Mouse (Mus musculus) gastrocnemius, adult 18-20 months (tissue): ENCODE data around the gene Tm6sf1. TPM values are rescaled to one million over a fixed set of nuclear protein-coding genes. Genes with fewer than 3 reads are reported as not detected.
"Not testable (repeated sequence)": the region's sequence is repeated elsewhere in the genome, so short reads cannot be mapped to it uniquely, and the experiment has no call there.

Experiments
- DNase-seq: peaks from one replicate; pipeline ENCODE4 v3.0.0; 2021; ENCODE audit warnings: low spot score
- long read RNA-seq, 2 experiments: library from polyadenylated mRNA; stranded (forward); transcript quantifications; one replicate each; pipeline ENCODE4 v2.0.0; 2021
- total RNA-seq, 2 experiments: library from RNA; stranded (reverse); gene quantifications; 2 replicates each; pipeline ENCODE4 v1.2.3; 2021

Tm6sf1 gene
- 1 to 10 TPM; 6.1 to 7.8 TPM for total RNA-seq
- long read RNA-seq, experiment 1, transcript Tm6sf1-201 (10 exons, 2,226 nt), result major isoform, 5 of 8 reads
- long read RNA-seq, experiment 1, partial matches to known transcripts, result 1 of 8 reads
- long read RNA-seq, experiment 1, other reads (novel, unspliced or antisense), result 1 of 8 reads
- long read RNA-seq, experiment 2, transcript Tm6sf1-201 (10 exons, 2,226 nt), result major isoform, 5 of 6 reads
- long read RNA-seq, experiment 2, partial matches to known transcripts, result 0 of 6 reads
- long read RNA-seq, experiment 2, other reads (novel, unspliced or antisense), result 1 of 6 reads

DNA sequence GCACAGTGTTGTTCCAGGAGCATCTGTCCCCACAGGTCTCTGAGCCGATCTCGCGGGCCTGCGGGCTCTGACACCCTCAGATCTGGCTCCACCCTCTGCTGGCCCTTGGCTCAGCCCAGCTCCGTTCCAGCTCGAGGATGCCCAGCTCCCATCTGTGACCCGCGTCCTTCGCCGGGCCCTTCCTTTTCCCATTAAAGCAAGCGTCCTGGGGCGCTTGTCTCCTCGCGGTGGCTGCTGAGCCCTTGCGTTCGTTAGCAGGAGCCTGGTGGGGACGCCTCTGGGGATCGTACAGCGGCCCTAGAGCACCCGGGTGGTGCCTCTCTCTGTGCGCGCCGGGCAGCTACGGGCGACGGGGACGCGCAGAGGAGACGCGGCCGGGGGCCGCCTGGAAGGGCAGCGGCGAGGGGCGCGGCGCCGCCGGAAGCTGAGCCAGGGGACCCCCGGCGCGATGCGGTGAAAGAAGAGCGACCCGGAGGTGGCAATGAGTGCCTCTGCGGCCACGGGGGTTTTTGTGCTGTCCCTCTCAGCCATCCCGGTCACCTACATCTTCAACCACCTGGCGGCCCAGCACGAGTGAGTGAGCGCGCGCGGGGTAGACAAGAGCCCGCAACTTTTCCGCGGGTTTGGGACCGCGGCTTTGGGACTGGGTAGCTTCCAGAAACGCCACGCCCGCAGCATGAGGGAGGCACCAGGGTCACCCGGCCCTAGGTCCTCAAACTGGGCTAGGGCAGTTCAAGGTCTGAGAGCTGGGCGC lies at the start of gene Tm6sf1:
TSS of gene Tm6sf1 (plus strand) at position 34 of the 754 bp plus-strand sequence.
- no peak for DNase-seq

DNA sequence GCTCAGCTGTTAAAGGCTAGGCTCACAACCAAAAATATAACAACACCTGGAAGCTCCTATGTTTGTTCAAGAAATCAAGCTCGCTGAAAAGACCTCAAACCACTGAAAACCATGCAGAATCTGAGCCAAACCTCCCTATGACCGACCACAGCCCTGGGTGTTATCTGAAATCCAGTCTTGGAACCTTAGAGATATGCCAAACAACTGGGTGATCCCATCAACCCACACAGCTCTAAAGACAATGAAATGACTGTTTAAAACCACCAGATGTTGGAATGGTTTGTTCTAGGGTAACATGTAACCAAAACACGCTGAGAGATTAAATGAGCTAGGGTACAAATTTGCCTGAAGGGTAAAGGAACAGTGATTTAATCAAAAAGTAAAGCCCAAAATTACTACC lies 33.9 kb upstream of the Tm6sf1 start:
- DNase-seq, result no peak

GRCm38 (mm10) chr7:81825381-81825780 lies 33.4 kb upstream of the Tm6sf1 start:
- no peak for DNase-seq

GRCm38 (mm10) chr7:81827806-81828667 lies 30.8 kb upstream of the Tm6sf1 start:
- no peak for DNase-seq

DNA sequence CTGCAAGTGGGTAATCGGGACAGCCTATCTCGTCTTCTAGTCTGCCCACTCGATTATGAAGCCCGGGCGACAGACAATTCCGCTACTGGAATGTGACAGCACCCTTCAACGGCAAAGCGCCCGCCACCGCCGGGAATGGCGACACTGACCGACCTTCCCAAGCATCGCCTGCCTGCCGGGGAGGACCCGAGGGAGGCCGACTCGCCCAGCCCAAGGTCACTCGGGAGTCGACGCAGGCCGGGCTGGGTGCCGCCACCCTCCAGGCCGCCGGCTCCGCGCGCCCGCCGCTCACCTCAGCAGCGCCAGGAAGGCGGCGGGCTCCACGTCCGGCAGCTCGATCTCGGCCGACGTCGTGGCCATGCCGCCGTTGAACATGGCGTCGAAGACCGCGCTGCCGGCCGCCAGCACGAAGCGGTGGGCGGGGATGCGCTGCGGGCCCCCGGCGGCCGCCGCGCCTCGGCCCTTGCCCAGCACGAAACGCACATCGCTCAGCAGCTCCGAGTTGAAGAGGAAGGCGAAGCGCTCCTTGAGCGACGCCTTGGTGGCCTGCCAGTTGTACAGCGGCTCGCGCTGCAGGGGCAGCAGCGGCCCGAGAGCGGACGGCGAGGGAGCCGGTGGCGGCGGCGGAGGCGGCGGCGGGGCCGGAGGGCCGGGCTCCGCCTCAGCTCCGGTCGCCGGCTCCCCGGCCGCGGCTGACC lies 30.0 kb upstream of the Tm6sf1 start:
- DNase-seq, result peak; percentile 48

- peak; percentile 71 for DNase-seq
Measured at GRCm38 (mm10) chr7:81829379-81829894, 29.4 kb upstream of the Tm6sf1 start, which contains the start of gene Btbd1. Gene Btbd1, minus strand, starts transcription at chr7:81829431.

GRCm38 (mm10) chr7:81834847-81835246 lies 24.0 kb upstream of the Tm6sf1 start:
- no peak for DNase-seq

DNA sequence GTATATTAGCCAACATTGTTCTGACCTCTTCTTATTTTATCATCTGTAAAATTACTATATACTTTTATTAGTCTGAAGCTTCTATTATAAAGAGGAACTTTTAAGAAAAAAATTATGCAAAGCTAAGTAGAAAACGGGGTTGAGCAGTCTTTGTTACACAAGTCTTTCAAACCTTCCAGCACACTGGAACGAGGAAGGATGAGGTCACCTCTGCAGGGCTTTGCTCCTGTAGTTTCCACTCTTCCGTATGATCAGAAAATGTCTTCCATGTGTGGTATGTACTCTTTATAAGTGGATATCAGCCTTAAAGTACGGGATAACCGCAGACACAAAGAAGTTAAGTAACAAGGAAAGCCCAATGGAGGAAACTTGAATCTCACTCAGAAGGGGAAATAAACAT lies 23.4 kb upstream of the Tm6sf1 start:
- no peak for DNase-seq

GRCm38 (mm10) chr7:81837771-81838170 lies 21.0 kb upstream of the Tm6sf1 start:
- DNase-seq, result not testable (repeated sequence)

- DNase-seq, result no peak
Measured at GRCm38 (mm10) chr7:81839746-81840145, 19.1 kb upstream of the Tm6sf1 start.

GRCm38 (mm10) chr7:81840661-81841181 lies 18.1 kb upstream of the Tm6sf1 start:
- DNase-seq, result peak; percentile 64

- peak; percentile 45 for DNase-seq
Measured at GRCm38 (mm10) chr7:81841439-81841838, 17.4 kb upstream of the Tm6sf1 start.

GRCm38 (mm10) chr7:81842141-81842540 lies 16.7 kb upstream of the Tm6sf1 start:
- no peak for DNase-seq

DNA sequence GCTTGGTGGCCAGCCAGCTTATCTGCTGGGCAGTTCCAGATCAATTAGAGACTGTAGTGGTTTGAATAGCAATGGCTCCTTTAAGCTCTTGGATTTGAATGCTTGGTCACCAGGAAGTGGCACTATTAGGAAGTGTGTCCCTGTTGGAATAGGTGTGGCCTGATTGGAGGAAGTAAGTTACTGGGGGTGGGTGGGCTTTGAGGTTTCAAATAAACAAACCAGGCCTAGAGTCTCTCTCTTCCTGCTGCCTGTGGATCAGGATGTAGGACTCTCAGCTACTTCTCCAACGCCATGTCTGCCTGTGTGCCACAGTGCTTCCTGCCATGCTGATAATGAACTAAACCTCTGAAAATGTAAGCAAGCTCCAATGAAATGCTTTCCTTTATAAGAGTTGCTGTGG lies 15.8 kb upstream of the Tm6sf1 start:
- no peak for DNase-seq

DNA sequence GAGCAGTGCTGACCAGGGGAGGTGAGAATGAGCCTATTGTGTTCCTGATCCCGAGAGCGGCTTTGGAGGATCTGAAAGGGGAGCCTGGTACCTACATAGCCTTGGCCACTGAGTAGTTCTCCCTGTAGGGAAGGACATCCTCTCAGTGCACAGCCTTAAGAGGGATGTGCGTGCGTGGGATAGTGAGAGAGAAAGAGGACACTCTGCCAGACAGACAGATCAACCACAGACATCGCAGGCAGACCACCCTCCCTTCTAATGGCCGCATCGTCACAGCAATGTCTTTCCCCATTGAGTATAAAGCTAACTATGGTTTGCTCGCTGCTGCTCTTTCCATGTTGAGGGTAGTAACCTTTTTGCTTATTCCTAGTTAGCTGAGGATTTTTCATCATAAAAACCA lies 14.9 kb upstream of the Tm6sf1 start:
- DNase-seq, result no peak

- DNase-seq, result peak; percentile 66
Measured at GRCm38 (mm10) chr7:81844801-81845200, 14.0 kb upstream of the Tm6sf1 start.

GRCm38 (mm10) chr7:81845313-81845712 lies 13.5 kb upstream of the Tm6sf1 start:
- DNase-seq, result no peak

DNA sequence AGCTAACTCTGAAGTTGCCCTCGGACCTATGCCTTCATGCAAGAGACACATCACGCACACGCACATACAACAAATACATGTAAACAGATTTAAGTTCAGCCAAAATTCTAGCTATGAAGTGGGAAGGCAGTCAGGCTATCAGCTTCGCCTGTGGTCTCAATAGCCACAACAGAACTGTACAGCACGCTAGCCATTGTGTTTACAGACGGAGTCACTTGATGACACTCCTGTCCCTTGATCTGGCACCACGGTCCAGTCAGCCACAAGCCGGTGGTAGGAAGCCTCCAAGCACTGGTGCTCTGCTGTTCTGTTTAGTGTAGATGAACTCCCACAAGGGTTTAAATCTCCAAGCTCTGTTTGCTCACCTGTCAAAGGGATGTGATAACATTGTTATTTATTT lies 12.8 kb upstream of the Tm6sf1 start:
- DNase-seq, result no peak

DNA sequence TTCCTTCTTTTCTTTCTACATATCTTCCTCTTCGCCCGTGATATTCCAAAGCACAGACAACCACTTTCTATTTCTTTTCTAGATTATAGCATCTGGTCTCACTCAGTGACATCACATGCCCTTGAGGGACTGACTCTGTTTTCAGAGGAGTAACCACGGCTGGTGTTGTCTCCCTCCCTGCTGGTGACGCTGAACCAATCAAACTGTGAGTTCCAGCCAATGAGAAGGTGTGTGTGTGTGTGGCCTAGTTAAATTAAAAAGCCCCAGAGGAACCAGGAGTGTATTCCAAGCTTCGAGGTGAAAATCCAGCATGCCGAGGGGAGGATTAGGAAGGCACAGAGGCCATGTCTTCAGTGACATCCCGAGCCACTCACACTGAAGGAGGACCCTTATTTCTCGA lies 11.8 kb upstream of the Tm6sf1 start:
- DNase-seq, result no peak

DNA sequence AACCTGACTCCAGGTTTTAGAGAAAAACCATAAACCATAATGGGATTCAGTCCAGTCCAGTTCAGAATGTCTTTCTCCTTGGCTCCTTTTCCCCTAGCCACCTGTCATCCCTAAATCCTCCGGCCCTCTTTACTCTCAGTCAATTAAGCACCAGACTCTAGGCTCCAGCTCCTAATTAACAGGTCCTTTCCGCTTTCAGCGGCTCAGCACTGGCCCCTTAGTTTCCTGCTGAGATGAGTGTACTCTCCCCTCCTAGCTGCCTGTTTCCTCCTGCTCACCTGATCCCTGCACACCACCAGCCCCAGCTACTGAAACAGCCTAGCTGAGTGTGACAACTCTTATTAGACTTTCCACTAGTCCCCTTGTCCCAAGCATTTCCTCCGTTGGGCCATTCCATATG lies 11.0 kb upstream of the Tm6sf1 start:
- no peak for DNase-seq

GRCm38 (mm10) chr7:81849214-81849613 lies 9.6 kb upstream of the Tm6sf1 start:
- no peak for DNase-seq
